Mouse (Mus musculus) left cerebral cortex, postnatal 36 days (tissue): ENCODE measurements around the gene Nfix. TPM values are rescaled to one million over a fixed set of nuclear protein-coding genes. Genes with fewer than 3 reads are reported as not detected.

Experiments used
- DNase-seq, 2 experiments: peaks; one replicate each; pipeline ENCODE4 v3.0.0; 2021 to 2022; ENCODE audit warnings: low spot score in 2 of 2, mixed read lengths in 1 of 2
- intact Hi-C: fragments of 180-260 bp; cut with DNase I; formaldehyde crosslinking; loops from one replicate; pipeline ENCODE4 v1.15.1; 2025
- total RNA-seq, 2 experiments: library from RNA; stranded (reverse); gene quantifications; 2 replicates each; pipeline ENCODE4 v1.2.3; 2021

The Nfix gene
- total RNA-seq, 2 experiments from 2014 or later = 303 to 353 TPM

DNA sequence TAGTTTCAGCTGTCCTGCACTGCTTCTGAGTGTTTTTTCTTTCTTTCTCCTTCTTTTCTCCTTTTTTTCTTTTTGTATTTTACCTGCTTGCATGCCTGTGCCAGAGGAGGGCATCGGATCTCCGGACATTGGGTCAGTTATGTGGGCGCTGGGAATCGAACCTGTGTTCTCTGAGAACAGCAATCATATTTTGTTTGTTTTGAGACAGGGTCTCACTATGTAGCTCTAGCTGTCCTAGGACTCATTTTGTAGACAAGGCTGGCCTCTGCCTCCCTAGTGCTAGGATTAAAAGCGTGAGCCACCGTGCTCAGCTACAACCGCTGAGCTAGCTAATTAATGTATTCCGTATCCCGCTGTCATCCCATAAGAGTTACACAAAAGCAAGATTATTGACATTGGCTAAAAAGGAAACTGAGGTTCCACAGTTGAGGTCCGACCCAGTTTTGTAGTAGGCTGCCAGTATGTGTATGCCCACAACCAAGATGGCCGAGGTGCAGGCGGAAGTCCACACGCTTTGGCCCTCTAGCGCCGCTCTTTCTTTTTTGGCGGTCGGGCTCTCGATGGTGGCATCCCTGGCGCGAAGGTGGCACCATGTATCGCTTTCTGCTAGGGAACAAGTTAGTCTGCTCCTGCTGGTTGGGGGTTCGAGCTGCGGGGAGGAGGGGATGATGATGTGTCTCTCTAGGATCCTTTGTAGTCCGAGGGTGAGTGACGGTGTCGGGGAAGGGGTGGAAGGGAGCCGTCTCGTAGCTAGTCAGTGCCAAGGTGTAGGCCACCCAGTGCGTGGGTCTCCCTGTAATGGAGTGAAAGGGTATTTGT is 135.4 kb downstream of the Nfix start:
- intact Hi-C loops = loop anchor here (1.0 to 5.0 kb wide), 2 partner anchors 23 to 38 kb away; partner anchors contain the start of genes Lyl1 and Nacc1
- peak; percentile 83 for DNase-seq

DNA sequence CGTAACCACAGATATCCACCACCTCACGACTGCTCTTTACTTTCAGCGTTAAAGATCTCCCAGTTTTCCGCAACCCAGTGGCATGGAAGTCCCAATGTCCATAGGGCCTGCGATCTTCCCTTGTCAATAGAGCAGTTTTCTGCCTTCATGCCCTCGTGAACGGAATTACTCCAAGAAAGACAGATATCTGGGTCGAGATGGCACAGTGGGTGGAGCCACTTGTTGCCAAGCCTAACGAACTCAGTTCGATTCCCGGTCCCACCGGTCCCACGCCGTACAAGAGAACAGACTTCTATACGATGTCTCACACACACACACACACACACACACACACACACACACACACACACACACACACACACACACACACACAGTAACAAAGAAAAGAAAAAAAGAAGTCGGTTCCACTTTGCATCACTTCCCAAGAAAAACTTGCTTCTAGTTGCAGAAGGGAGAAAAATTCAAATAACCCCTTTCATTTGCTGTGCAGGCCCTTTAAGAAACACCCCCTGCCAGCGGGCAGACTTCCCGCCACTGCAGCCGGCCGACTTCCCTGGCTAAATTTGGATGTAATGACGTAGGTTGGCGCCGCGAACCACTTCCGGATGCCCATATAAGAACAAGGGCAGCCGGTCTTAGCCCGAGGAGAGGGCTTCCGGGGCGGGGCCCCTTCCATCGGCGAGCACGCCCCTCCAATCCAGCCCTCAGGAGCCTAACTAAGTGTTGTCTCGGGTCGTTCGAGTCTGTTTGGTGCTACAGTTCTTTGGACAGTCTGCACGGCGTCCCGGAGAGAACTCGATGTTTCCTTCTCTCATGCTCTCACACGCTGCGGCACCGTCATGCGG is 136.4 kb downstream of the Nfix start:
- DNase-seq = peak; percentile 96 to 98
- intact Hi-C loops = loop anchor here (5.0 kb wide), 1 partner anchor 39 kb away; the partner anchor contains the start of gene Lyl1

DNA sequence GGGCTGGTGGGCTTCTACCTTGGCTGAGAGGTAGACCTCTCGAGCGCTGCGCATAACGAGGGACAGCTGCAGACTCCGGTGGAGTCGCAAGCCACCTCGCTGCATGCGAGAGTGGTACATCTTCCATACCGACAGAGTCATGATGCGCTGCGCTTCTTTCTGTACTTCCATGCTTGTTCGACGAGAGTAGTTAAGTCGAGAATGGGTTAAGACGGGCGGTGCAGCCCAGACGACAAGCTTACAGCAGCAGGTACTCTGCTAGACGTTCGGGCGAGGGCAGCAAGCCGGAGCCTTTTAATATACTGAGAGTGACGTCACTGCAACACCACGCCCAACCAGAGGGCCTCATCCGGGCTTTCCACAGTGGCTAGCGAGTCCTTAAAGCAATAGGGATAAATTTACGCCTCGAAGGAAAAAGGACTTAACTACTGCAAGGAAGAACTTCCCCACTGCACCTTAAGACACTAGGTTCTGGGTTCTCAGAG is 137.5 kb downstream of the Nfix start, which contains the start of gene Ier2:
Gene Ier2, minus strand, starts transcription at position 272 of the 485 bp plus-strand sequence.
- peak; percentile 92 to 95 for DNase-seq
- intact Hi-C loops = loop anchor here (1.0 to 5.0 kb wide), 2 partner anchors 23 to 40 kb away; partner anchors contain the start of gene Lyl1

DNA sequence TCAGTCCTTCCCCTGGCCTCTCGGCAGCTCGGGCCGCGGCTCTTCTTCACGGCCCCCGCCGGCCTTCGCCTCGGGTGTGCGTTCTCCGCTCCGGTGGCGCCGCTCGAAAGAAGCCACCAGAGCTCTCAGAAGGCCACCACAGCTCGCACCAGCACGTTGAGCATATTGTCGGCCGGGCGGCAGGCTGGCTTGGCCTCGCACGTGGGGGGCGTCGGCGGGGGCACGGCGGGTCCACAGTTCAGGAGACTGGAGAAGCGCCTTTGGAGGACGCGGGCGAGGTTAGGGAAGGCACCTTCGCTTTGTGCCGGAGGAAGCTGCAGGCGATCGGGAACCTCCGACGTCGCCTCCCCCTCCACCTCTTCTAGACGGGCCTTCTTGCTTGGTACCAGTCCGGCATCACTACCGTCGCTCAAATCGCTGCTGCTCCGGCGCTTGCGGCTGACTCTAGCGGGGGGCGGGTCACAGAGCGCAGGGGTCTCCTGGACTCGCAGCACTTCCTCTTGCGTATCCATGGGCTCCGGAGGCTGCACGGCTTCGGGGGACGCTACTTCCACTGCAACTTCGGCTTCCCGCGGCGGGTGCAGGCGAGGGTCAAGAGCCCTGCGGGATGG is 138.1 kb downstream of the Nfix start:
- DNase-seq = peak in 1 of 2 experiments; percentile 35
- intact Hi-C loops = loop anchor here (1.0 to 5.0 kb wide), 2 partner anchors 23 to 40 kb away; partner anchors contain the start of gene Lyl1

DNA sequence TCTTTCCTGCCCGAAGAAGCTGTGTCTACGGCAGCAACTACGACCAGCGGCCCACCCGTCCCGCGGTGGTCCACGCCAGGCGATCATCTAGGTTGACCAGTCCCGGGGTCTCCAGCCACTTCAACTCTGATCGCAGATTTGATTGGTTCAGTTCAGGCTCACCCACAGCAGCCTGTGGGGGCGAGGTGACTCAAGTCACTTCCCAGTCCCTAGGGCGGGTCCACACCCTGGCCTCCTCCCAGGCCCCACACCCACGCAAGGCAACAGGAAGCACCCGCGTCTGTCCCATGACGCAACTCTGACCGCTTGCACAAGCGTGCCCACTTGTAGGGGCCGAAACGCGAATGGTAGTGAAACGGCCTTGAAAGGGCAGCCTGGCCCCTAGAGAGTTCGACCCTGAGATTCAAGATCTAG is 138.7 kb downstream of the Nfix start:
- intact Hi-C loops = loop anchor here (5.0 kb wide), 1 partner anchor 41 kb away; the partner anchor contains the start of gene Lyl1
- peak; percentile 58 to 60 for DNase-seq

DNA sequence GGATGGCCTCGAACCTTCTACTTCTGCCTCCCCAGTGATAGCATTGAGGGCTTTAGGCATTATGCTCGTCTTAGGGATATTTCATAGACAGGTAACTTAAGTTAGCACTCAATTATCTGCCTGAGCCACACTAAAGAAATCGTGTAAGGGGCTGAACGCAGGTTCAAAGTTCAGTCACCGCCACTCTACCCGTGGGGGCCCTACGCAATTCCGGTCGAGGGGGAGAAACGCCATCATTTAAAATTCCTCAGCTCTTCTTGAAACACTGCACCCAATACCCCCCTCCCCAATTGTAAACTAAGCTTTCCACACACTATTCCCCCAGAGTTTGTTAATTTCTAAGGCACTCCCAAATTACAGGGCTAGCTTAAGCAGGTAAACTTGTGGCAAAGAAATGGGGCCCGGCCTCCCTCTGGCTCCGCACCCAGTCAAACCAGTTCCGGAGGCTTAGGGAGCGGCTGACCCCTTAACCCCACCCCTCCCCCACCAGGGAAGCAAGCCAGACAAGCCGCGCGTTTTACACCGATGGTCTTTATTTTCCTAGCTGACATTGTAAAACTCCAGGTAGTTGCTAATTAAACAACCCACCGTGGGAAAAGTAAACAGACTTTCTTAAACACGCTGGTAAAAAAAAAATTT is 139.2 kb downstream of the Nfix start:
- DNase-seq = no peak
- intact Hi-C loops = loop anchor here (5.0 kb wide), 1 partner anchor 41 kb away; the partner anchor contains the start of gene Lyl1

DNA sequence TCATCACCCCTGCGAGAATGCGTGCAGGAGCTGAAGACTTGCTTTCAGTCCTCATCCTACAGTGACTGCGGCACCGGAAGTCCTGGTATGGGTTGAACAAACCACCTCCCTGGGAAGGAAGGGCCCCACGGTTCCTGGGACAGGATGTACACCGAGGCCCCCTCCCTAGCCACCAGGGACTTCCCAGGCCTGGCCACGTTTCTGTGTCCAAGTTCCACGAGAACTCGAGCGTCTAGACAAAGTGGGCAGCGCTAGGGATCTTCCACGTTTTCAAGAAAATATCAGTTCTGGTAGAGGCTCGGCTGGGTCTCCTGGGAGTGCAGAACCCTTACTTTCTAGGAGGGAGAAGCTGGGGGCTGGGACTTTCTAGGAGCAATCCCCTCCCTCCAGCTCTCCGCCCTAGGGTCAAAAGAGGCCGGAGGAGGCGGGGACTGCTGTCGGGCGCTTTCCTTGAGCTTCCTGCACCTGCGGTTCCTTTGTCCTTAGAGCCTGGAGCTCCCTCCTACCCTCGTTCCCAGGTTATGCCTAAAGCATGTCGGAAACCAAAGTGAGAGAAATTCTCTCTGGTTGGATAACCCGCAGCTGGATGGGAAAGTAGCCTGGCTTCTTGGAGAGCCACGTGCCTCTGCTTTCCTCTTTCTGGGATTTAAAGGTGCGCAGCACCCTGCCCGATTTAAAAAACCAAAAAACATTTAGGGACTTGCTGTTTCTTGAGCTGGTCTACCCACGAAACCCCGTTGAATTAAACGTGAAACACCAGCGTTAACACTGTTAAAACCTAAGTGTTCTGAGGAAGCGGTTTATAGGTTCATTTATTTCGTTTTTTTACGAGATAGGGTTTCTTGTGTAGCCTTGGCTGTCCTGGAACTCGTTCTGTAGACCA is 140.0 kb downstream of the Nfix start:
- intact Hi-C loops = loop anchor here (5.0 kb wide), 1 partner anchor 42 kb away; the partner anchor contains the start of gene Lyl1

DNA sequence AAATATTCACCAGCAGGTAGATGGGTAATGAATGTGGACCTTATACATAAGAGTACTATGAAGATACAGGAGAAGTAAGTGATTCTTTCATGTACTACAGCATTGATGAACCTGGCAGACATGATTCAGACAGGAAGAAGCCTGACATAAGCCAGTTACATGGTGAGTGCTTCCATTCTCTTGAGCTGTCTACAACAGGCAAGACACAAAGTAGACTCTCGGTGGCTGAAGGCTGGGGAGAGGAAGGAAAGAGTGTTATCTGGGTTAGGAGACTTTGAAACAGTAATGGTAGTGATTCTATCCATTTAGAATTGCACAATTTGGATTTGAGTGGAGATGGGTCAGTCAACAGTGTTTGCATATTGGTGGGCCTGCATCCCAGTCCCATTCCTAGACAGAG is 141.2 kb downstream of the Nfix start:
- intact Hi-C loops = no loop called here
- DNase-seq = no peak

More for the DNA sequence above, 140.0 kb downstream of the Nfix start:
- DNase-seq = no peak

DNA sequence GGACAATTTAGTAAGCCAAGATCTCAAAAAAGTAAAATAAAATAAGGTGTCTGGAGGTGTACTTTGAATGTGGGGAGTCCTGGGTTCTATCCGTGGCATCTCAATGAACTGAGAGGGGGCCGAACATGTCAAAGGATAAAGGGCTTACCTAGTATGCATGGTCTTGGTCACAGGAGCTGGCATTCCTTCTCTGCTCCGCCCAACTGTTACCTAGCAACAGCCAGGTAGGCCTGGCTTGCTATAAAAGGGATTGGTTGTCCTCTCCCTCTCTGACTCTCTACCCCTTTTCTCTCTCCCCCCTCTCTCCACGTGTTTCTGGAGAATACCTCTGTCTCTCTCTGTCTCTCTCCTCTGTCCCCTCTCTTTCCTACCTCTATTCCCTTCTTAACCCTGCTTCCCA is 142.5 kb downstream of the Nfix start:
- intact Hi-C loops = no loop called here
- DNase-seq = no peak

DNA sequence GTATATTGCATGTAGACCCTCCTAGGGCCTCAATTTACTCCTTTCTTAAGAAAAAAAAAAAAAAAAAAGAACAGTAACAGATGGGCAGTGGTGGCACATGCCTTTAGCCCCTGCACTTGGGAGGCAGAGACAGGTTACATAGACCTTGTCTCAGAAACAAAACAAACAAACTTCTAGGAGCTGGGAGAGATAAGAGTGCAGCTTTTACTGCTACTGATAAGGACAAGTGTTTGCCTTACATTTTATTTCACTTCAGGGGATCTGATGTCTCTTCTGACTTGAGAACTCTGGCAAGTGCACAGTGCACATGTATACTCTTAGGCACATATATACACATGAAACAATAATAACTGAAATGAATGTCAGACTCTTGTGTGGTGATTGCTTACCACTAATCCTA is 142.9 kb downstream of the Nfix start:
- intact Hi-C loops = no loop called here
- no peak for DNase-seq

DNA sequence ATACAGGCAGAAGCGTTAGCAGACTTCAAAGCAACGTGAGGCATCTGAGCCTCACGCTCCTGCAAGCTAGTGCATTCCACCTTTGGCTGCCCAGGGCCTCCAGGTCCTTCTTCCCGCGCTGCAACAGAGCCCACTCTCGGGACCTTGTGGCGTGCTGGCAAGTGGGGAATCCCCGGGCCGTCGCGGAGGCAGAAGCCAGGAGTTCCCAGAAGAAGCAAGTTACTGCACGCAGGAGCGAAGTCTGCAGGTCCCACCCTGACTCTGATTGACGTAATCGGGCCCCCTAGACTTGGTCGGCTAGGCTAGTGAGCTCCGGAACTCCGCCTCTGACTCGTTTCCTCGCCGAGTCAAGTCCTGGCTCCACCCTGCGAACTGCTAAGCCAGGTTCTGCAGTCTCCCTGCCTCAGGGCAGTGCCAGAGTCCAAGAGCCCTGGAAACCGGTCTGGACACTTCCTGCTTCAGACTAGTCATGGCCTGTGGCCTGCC is 143.5 kb downstream of the Nfix start:
- DNase-seq = no peak
- intact Hi-C loops = no loop called here

DNA sequence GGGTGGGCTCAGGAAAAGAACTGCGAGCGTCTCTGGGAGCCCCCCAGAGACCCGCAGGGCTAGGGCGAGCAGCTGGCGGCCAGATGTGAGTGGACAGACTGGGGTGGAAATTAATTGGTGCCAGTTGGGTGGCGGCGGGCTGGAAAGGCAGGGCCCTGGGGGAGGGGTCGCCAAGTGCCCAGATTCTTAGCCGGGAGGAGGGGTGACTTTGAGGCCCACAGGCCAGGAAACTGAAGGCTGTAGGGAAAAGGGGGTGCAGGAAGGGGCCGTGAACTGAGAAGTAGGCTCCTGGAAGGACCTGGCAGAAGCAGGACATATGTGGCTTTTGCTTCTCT is 144.0 kb downstream of the Nfix start:
- no peak for DNase-seq
- intact Hi-C loops = no loop called here

DNA sequence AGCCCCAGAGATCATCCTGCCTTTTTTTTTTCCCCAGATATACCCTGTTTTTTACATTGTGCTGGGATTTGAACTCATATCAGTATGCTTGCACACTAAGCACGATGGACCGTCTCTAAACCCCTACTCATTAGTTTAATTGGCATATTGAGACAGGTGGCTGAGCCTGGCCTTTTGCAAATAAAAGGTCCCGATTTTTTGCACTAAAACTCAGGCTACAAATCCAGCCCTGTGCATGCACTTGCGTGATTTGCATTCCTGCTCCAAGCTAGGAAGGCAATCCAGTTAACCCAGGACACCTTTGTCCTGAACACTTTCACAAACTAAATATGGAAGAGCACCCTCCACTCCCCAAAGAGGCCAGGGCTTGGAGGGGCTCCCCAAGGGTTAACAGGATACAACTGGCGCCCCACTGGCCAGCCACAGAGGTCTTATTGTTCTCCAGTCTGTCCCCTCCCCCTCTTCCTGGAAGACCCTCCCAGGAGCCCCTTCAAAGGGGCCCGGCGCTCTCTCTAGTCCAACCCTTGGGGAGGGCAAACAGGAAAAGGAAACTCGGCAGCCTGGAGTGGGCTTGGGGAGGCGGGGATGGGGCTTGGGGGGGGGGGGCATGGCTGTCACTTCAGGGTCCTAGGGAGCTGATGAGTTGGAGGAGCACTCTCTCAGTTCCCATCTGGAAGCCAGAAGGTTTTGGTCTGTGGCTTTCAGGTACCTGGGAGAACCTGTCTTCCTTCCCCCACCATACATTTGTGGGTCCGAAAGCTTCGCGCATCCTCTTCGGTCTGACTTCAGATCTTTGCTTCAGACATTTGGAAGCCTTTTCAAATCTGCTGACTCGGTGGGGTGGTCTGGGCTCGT is 144.6 kb downstream of the Nfix start:
- DNase-seq = no peak
- intact Hi-C loops = no loop called here

DNA sequence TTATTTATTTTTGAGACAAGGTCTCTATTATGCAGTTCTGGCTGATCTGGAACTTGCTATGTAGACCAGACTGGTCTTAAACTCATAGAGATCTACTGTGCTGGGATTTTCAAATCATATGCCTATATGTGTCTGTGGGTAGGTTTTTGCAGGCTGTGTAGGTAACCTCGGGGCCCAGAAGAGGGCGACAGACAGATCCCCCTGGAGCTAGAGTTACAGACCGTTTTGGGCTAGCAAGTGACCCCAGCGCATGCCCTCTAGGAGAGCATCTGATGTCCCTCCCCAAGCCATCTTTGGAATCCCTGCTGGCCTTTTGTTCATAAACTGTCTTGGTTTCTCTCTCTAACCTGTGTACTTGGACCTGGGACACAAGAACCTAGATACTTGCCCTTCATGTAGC is 145.5 kb downstream of the Nfix start:
- no peak for DNase-seq
- intact Hi-C loops = no loop called here

DNA sequence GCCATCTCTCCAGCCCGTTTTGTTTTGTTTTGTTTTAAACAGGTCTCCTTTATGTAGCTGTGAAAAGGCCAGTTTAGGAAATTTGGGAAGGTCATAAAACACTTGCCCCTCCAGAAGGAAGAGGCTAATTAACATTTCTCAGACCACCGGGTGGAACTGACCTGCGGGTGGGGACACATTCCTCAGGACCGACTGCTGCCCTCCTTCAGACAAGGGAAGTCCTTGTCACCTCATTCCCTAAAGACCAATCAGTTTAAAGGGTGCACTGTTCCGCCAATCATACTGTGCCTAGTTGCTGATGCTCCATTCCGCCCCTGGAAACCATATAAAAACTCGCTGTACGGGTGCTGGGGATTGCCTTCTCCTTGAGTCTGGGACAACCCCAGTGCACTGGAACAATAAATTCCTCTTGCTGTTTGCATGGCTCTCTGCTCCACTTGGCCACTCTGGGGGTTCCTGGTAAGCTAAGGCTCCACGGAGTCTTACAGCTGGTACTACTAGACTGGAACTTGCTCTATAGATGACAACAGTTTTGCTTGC is 147.0 kb downstream of the Nfix start:
- no peak for DNase-seq
- intact Hi-C loops = no loop called here

DNA sequence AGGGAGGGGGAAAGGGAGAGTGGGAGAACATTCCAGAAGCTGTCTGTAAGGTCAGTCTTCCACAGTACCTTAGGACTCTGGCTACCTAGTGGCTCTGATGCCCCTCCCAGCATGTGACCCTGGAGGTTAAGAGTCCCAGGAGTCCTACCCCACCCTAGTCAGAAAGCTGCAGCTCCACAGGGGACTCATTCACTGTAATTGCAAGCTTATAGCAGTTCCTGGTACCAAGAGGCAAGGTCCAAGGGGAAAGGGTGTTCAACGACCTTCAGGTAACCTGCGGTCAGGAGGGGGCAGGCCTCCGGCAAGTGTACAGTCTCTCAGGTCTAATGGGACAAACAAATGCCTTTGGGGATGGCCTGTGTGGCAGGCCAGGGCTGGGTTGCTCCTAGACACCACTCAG is 149.9 kb downstream of the Nfix start:
- no peak for DNase-seq
- intact Hi-C loops = no loop called here
